24 mouse cellular contexts compared by ENCODE assay signal in genomic region chr19:42676931-42677330, GRCm38 (mm10).
A peak's percentile ranks its signal among the peaks of the same experiment; 100 is the strongest.
DNase-seq lines count a peak whose midpoint lies in the region; ATAC-seq and TF ChIP-seq lines count a peak whose summit lies in the region.
"Had no signal": no experiment of that assay in that cellular context is flagged by ENCODE, and none has a peak within 500 bp of the region (broad histone marks: within the 10 kb centered on the region; RNA-seq: fewer than 3 reads in every experiment).

No protein-coding gene starts in this region.

- TF ChIP-seq CTCF in lung, embryonic 14.5 days (IDR thresholded peaks at IDR 0.05; ENCODE audit: low read depth), result no peak

- H3K9me3 ChIP-seq in lung, embryonic 14.5 days (ENCODE audit: low read depth, low read length), result no peaks in the 10 kb centered on the region
- H3K9me3 ChIP-seq in hindbrain, embryonic 12.5 days (replicated peaks), result no peaks in the 10 kb centered on the region
- H3K9me3 ChIP-seq: embryonic facial prominence, embryonic 13.5 days; embryonic facial prominence, embryonic 15.5 days; forebrain, embryonic 10.5 days; forebrain, embryonic 12.5 days had no signal

- H3K36me3 ChIP-seq in lung, embryonic 14.5 days (ENCODE audit: insufficient read depth), result no peaks in the 10 kb centered on the region
- no peaks in the 10 kb centered on the region for H3K36me3 ChIP-seq in macrophage (ENCODE audit: inconsistent target)
- no peaks in the 10 kb centered on the region for H3K36me3 ChIP-seq in hindbrain, embryonic 12.5 days
- H3K36me3 ChIP-seq: embryonic facial prominence, embryonic 13.5 days; embryonic facial prominence, embryonic 15.5 days; forebrain, embryonic 10.5 days; forebrain, embryonic 12.5 days had no signal

- WGBS in lung, embryonic 14.5 days, result 80% methylated on average over 3 of the region's 3 CpGs
- 35% methylated on average over 3 of the region's 3 CpGs for WGBS in macrophage (ENCODE audit: missing documents)
- WGBS in hindbrain, embryonic 12.5 days, result 92% methylated on average over 3 of the region's 3 CpGs

- H3K79me2 ChIP-seq in macrophage (ENCODE audit: inconsistent target), result no peaks in the 10 kb centered on the region

- no peak overlapping the region for H3K27ac ChIP-seq in lung, embryonic 14.5 days (ENCODE audit: low read depth)
- H3K27ac ChIP-seq in brown adipose tissue, adult 24 weeks (replicated peaks; ENCODE audit: low read depth, low read length), result peak overlapping the region; percentile 55; the same call in 1 of the 2 replicates
- H3K27ac ChIP-seq in macrophage, result peak overlapping the region; percentile 21; the same call in 1 of the 2 replicates
- H3K27ac ChIP-seq in hindbrain, embryonic 12.5 days, result no peak overlapping the region
- H3K27ac ChIP-seq: embryonic facial prominence, embryonic 13.5 days; embryonic facial prominence, embryonic 15.5 days; forebrain, embryonic 10.5 days; forebrain, embryonic 12.5 days had no signal

- H3K4me2 ChIP-seq in lung, embryonic 14.5 days, result no peak overlapping the region
- H3K4me2 ChIP-seq in hindbrain, embryonic 12.5 days (replicated peaks), result no peak overlapping the region
- H3K4me2 ChIP-seq: embryonic facial prominence, embryonic 13.5 days; embryonic facial prominence, embryonic 15.5 days; forebrain, embryonic 12.5 days had no signal

- no peaks in the 10 kb centered on the region for H3K4me1 ChIP-seq in lung, embryonic 14.5 days (ENCODE audit: insufficient read depth)
- H3K4me1 ChIP-seq in brown adipose tissue, adult 24 weeks (ENCODE audit: control insufficient read depth, insufficient read depth, insufficient read length, low read length), result peaks cover 6% of the 10 kb centered on the region
- peaks cover 22% of the 10 kb centered on the region for H3K4me1 ChIP-seq in hindbrain, embryonic 12.5 days
- H3K4me1 ChIP-seq: embryonic facial prominence, embryonic 13.5 days; embryonic facial prominence, embryonic 15.5 days had no signal

- DNase-seq in lung, embryonic 14.5 days, result peak; percentile 9
- no peak for DNase-seq in lung, postnatal 14 days
- peak; percentile 23 for DNase-seq in 416B (ENCODE audit: low read depth)
- DNase-seq in adrenal gland, postnatal 36 days, result no peak
- no peak for DNase-seq in frontal cortex, postnatal 10 days (ENCODE audit: low spot score in 2 of 2)
- DNase-seq: adrenal gland, adult 2 months; adrenal gland, postnatal 10 days; adrenal gland, postnatal 25 days; cerebellum, adult 11-12 months; cerebellum, adult 2 months; cerebellum, adult 9-10 months; cerebellum, postnatal 10 days; cerebellum, postnatal 25 days; embryo, embryonic 11 days had no signal

- ATAC-seq in lung, embryonic 14.5 days (ENCODE audit: insufficient read depth), result no peak
- no peak for ATAC-seq in hindbrain, embryonic 12.5 days (ENCODE audit: low FRiP score)
- ATAC-seq: forebrain, embryonic 14.5 days; forebrain, embryonic 16.5 days had no signal

- H3K27me3 ChIP-seq in lung, embryonic 14.5 days (ENCODE audit: insufficient read depth, low read length), result no peaks in the 10 kb centered on the region
- peaks cover 5% of the 10 kb centered on the region for H3K27me3 ChIP-seq in hindbrain, embryonic 12.5 days
- H3K27me3 ChIP-seq: embryonic facial prominence, embryonic 13.5 days; embryonic facial prominence, embryonic 15.5 days had no signal

- no peak overlapping the region for H3K4me3 ChIP-seq in lung, embryonic 14.5 days (ENCODE audit: low read depth, low read length)
- no peak overlapping the region for H3K4me3 ChIP-seq in brown adipose tissue, adult 24 weeks (ENCODE audit: insufficient read depth, low read depth, low read length)
- H3K4me3 ChIP-seq in macrophage (ENCODE audit: inconsistent target), result no peak overlapping the region
- no peak overlapping the region for H3K4me3 ChIP-seq in hindbrain, embryonic 12.5 days
- H3K4me3 ChIP-seq: embryonic facial prominence, embryonic 13.5 days; embryonic facial prominence, embryonic 15.5 days; erythroblast, embryonic 14.5 days; forebrain, embryonic 10.5 days; forebrain, embryonic 12.5 days had no signal

- no peak overlapping the region for H3K9ac ChIP-seq in lung, embryonic 14.5 days
- no peak overlapping the region for H3K9ac ChIP-seq in hindbrain, embryonic 12.5 days
- H3K9ac ChIP-seq: embryonic facial prominence, embryonic 13.5 days; embryonic facial prominence, embryonic 15.5 days; forebrain, embryonic 12.5 days had no signal

Comparison
In these comparisons a context has a peak if more than half of its experiments do, and no peak if none do; other contexts are left out.
1. DNase-seq: peak in lung, embryonic 14.5 days (single experiment) and 416B (single experiment); none in lung, postnatal 14 days (single experiment), adrenal gland, postnatal 36 days (0 of 2) and frontal cortex, postnatal 10 days (0 of 2).
2. H3K27ac ChIP-seq: peak in brown adipose tissue, adult 24 weeks (single experiment) and macrophage (single experiment); none in lung, embryonic 14.5 days (single experiment) and hindbrain, embryonic 12.5 days (single experiment).